Mouse (Mus musculus) brain, embryonic 14.5 days (tissue): ENCODE results near the gene Sohlh2. TPM values are rescaled to one million over a fixed set of nuclear protein-coding genes. Genes with fewer than 3 reads are reported as not detected.
"Not testable (repeated sequence)": the region's sequence is repeated elsewhere in the genome, so short reads cannot be mapped to it uniquely, and the experiment has no call there.

Source experiments
- DNase-seq: peaks from one replicate; pipeline ENCODE4 v3.0.0-alpha.2; 2011; ENCODE audit warnings: low read depth
- CTCF ChIP-seq: fragments of 200-500 bp; IDR thresholded peaks from 2 replicates; pipeline ENCODE4 v1.5.1; 2012; ENCODE audit warnings: inconsistent platforms, mild to moderate bottlenecking, moderate library complexity, borderline replicate concordance; ENCODE audit not compliant: insufficient read depth, insufficient read length; ENCODE audit errors: extremely low read depth
- POLR2A ChIP-seq: fragments of 200-500 bp; IDR thresholded peaks from 2 replicates; pipeline ENCODE4 v1.6.1; 2012; ENCODE audit warnings: mild to moderate bottlenecking, inconsistent platforms, borderline replicate concordance; ENCODE audit not compliant: poor library complexity, insufficient read depth, insufficient read length, severe bottlenecking; ENCODE audit errors: extremely low read depth
- polyA plus RNA-seq: library from polyadenylated mRNA; depleted of rRNA; stranded (reverse); fragments of >200 nt; gene quantifications from 2 replicates; pipeline ENCODE4 v1.2.3, GENCODE M21; 2012

Gene Sohlh2
- polyA plus RNA-seq, 1 experiment: not detected

- TF ChIP-seq CTCF: no peak
- no peak for TF ChIP-seq POLR2A
- peak; percentile 30 for DNase-seq
Measured at GRCm38 (mm10) chr3:55163510-55163909, 18.3 kb upstream of the Sohlh2 start.

GRCm38 (mm10) chr3:55172478-55172877 lies 9.3 kb upstream of the Sohlh2 start:
- TF ChIP-seq POLR2A (no peak), CTCF (no peak)
- DNase-seq: no peak

- TF ChIP-seq POLR2A: no peak
- no peak for TF ChIP-seq CTCF
Measured at GRCm38 (mm10) chr3:55177271-55177670, 4.6 kb upstream of the Sohlh2 start.

GRCm38 (mm10) chr3:55191668-55192067 lies 9.8 kb downstream of the Sohlh2 start:
- TF ChIP-seq POLR2A: no peak

More at GRCm38 (mm10) chr3:55177271-55177670, 4.6 kb upstream of the Sohlh2 start:
- DNase-seq: no peak

GRCm38 (mm10) chr3:55193351-55193750 lies 11.5 kb downstream of the Sohlh2 start:
- no peak for TF ChIP-seq CTCF
- TF ChIP-seq POLR2A: no peak
- DNase-seq: no peak

More at GRCm38 (mm10) chr3:55191668-55192067, 9.8 kb downstream of the Sohlh2 start:
- no peak for DNase-seq

- no peak for TF ChIP-seq POLR2A
- peak; percentile 22 for DNase-seq
Measured at GRCm38 (mm10) chr3:55194792-55195191, 13.0 kb downstream of the Sohlh2 start.

- DNase-seq: no peak
- TF ChIP-seq POLR2A (no peak), CTCF (no peak)
Measured at GRCm38 (mm10) chr3:55195581-55196327, 13.9 kb downstream of the Sohlh2 start.

GRCm38 (mm10) chr3:55196328-55196710 lies 14.5 kb downstream of the Sohlh2 start:
- no peak for DNase-seq
- TF ChIP-seq CTCF (no peak), POLR2A (no peak)

- DNase-seq: not testable (repeated sequence)
Measured at GRCm38 (mm10) chr3:55203621-55204020, 21.8 kb downstream of the Sohlh2 start.

GRCm38 (mm10) chr3:55206413-55206812 lies 24.6 kb downstream of the Sohlh2 start:
- no peak for TF ChIP-seq CTCF
- no peak for TF ChIP-seq POLR2A
- no peak for DNase-seq

GRCm38 (mm10) chr3:55207665-55208064 lies 25.8 kb downstream of the Sohlh2 start:
- TF ChIP-seq POLR2A: no peak
- no peak for TF ChIP-seq CTCF
- DNase-seq: peak; percentile 42

- TF ChIP-seq POLR2A (no peak), CTCF (no peak)
- DNase-seq: peak; percentile 38
Measured at GRCm38 (mm10) chr3:55212254-55212653, 30.4 kb downstream of the Sohlh2 start.

GRCm38 (mm10) chr3:55213785-55214184 lies 32.0 kb downstream of the Sohlh2 start:
- DNase-seq: peak; percentile 48
- no peak for TF ChIP-seq CTCF
- TF ChIP-seq POLR2A: no peak

GRCm38 (mm10) chr3:55214413-55214812 lies 32.6 kb downstream of the Sohlh2 start:
- peak; percentile 90 for DNase-seq
- no peak for TF ChIP-seq POLR2A
- no peak for TF ChIP-seq CTCF
